23 mouse cellular contexts compared by ENCODE assay signal in genomic region chr16:34981009-34981408, GRCm38 (mm10). TPM values are rescaled to one million over a fixed set of nuclear protein-coding genes. Genes with fewer than 3 reads are reported as not detected.
DNase-seq lines count a peak whose midpoint lies in the region; ATAC-seq lines count a peak whose summit lies in the region.
"Had no signal": no experiment of that assay in that cellular context is flagged by ENCODE, and none has a peak within 500 bp of the region (broad histone marks: within the 10 kb centered on the region; RNA-seq: fewer than 3 reads in every experiment).

No protein-coding gene starts in this region.

- H3K9me3 ChIP-seq in forebrain, embryonic 14.5 days (replicated peaks; ENCODE audit: control insufficient read depth, low read length): no peaks in the 10 kb centered on the region
- no peaks in the 10 kb centered on the region for H3K9me3 ChIP-seq in forebrain, embryonic 11.5 days (ENCODE audit: control insufficient read depth, low read length)
- H3K9me3 ChIP-seq in midbrain, embryonic 16.5 days (replicated peaks; ENCODE audit: control insufficient read depth, low read length, poor library complexity, severe bottlenecking): no peaks in the 10 kb centered on the region
- no peaks in the 10 kb centered on the region for H3K9me3 ChIP-seq in midbrain, embryonic 14.5 days (ENCODE audit: control insufficient read depth, low read length)
- no peaks in the 10 kb centered on the region for H3K9me3 ChIP-seq in neural tube, embryonic 15.5 days (replicated peaks)
- H3K9me3 ChIP-seq: forebrain, embryonic 15.5 days; heart, embryonic 15.5 days; kidney, embryonic 15.5 days; limb, embryonic 10.5 days had no signal

- no peak overlapping the region for H3K4me3 ChIP-seq in forebrain, embryonic 14.5 days (ENCODE audit: low read depth, low read length)
- no peak overlapping the region for H3K4me3 ChIP-seq in forebrain, embryonic 11.5 days (ENCODE audit: low read depth, low read length)
- no peak overlapping the region for H3K4me3 ChIP-seq in midbrain, embryonic 16.5 days (ENCODE audit: low read depth, low read length)
- no peak overlapping the region for H3K4me3 ChIP-seq in midbrain, embryonic 14.5 days (replicated peaks; ENCODE audit: low read depth, low read length)
- H3K4me3 ChIP-seq in neural tube, embryonic 15.5 days (replicated peaks): no peak overlapping the region
- H3K4me3 ChIP-seq: forebrain, embryonic 15.5 days; heart, adult 2 months; heart, embryonic 15.5 days; kidney, embryonic 15.5 days; limb, embryonic 10.5 days had no signal

- no peaks in the 10 kb centered on the region for H3K36me3 ChIP-seq in forebrain, embryonic 14.5 days (ENCODE audit: control insufficient read depth, insufficient read depth, low read length)
- H3K36me3 ChIP-seq in forebrain, embryonic 11.5 days (ENCODE audit: control insufficient read depth, insufficient read depth, low read length): no peaks in the 10 kb centered on the region
- no peaks in the 10 kb centered on the region for H3K36me3 ChIP-seq in midbrain, embryonic 16.5 days (ENCODE audit: control insufficient read depth, insufficient read depth, low read length)
- no peaks in the 10 kb centered on the region for H3K36me3 ChIP-seq in midbrain, embryonic 14.5 days (ENCODE audit: control insufficient read depth, insufficient read depth, low read length)
- H3K36me3 ChIP-seq in neural tube, embryonic 15.5 days: no peaks in the 10 kb centered on the region
- H3K36me3 ChIP-seq: forebrain, embryonic 15.5 days; heart, embryonic 15.5 days; limb, embryonic 10.5 days had no signal

- DNase-seq in forebrain, embryonic 14.5 days (ENCODE audit: low spot score): peak; percentile 25
- DNase-seq in forebrain, embryonic 11.5 days (ENCODE audit: low spot score): no peak
- peak; percentile 38 to 59 for DNase-seq in layer of hippocampus, postnatal 10 days (ENCODE audit: low spot score in 2 of 2)
- DNase-seq in layer of hippocampus, postnatal 36 days: no peak
- no peak for DNase-seq in midbrain, embryonic 14.5 days
- DNase-seq in right cerebral cortex, adult 2 months (ENCODE audit: low spot score in 2 of 2): no peak
- DNase-seq: adrenal gland, adult 8-10 months; cerebellum, adult 9-10 months; gastrocnemius, postnatal 25 days; heart, adult 2 months; kidney, postnatal 4 days; lung, postnatal 10 days; right cerebral cortex, postnatal 25 days; thymus, postnatal 14 days had no signal

- no peaks in the 10 kb centered on the region for H3K27me3 ChIP-seq in forebrain, embryonic 14.5 days (replicated peaks; ENCODE audit: control insufficient read depth, insufficient read depth, low read length)
- no peaks in the 10 kb centered on the region for H3K27me3 ChIP-seq in forebrain, embryonic 11.5 days (ENCODE audit: control insufficient read depth, insufficient read depth, low read length)
- H3K27me3 ChIP-seq in midbrain, embryonic 16.5 days (ENCODE audit: control insufficient read depth, insufficient read depth, low read depth, low read length): no peaks in the 10 kb centered on the region
- no peaks in the 10 kb centered on the region for H3K27me3 ChIP-seq in midbrain, embryonic 14.5 days (ENCODE audit: control insufficient read depth, insufficient read depth, low read length)
- no peaks in the 10 kb centered on the region for H3K27me3 ChIP-seq in neural tube, embryonic 15.5 days (replicated peaks)
- H3K27me3 ChIP-seq: forebrain, embryonic 15.5 days; heart, embryonic 15.5 days; kidney, embryonic 15.5 days; Patski had no signal

- no peaks in the 10 kb centered on the region; the same call in 1 of the 2 replicates for H3K4me1 ChIP-seq in forebrain, embryonic 14.5 days (ENCODE audit: control insufficient read depth, insufficient read depth, low read length)
- no peaks in the 10 kb centered on the region for H3K4me1 ChIP-seq in forebrain, embryonic 11.5 days (replicated peaks; ENCODE audit: control insufficient read depth, insufficient read depth, low read length)
- no peaks in the 10 kb centered on the region for H3K4me1 ChIP-seq in midbrain, embryonic 16.5 days (ENCODE audit: control insufficient read depth, insufficient read depth, low read length)
- H3K4me1 ChIP-seq in midbrain, embryonic 14.5 days (ENCODE audit: control insufficient read depth, insufficient read depth, low read length): no peaks in the 10 kb centered on the region
- H3K4me1 ChIP-seq in neural tube, embryonic 15.5 days: 0 out of 2 replicates have a peak, but pooled peaks cover 5% of the 10 kb centered on the region
- H3K4me1 ChIP-seq: forebrain, embryonic 15.5 days had no signal

- H3K9ac ChIP-seq in forebrain, embryonic 14.5 days (ENCODE audit: low read length): no peak overlapping the region
- H3K9ac ChIP-seq in forebrain, embryonic 11.5 days (ENCODE audit: low read length): no peak overlapping the region
- no peak overlapping the region for H3K9ac ChIP-seq in midbrain, embryonic 16.5 days (ENCODE audit: low read depth, low read length)
- H3K9ac ChIP-seq in midbrain, embryonic 14.5 days (replicated peaks; ENCODE audit: low read length): no peak overlapping the region
- no peak overlapping the region for H3K9ac ChIP-seq in neural tube, embryonic 15.5 days (replicated peaks)
- H3K9ac ChIP-seq: forebrain, embryonic 15.5 days; heart, embryonic 15.5 days; kidney, embryonic 15.5 days; liver, embryonic 14.5 days had no signal

- ATAC-seq in forebrain, embryonic 14.5 days: no peak
- ATAC-seq in forebrain, embryonic 11.5 days (replicated peaks; ENCODE audit: low FRiP score): no peak
- ATAC-seq in midbrain, embryonic 16.5 days: 0 out of 2 replicates have a peak, but pooled peaks have one; percentile 22
- ATAC-seq in midbrain, embryonic 14.5 days (ENCODE audit: low FRiP score, low TSS enrichment): no peak
- peak; percentile 41; the same call in 1 of the 2 replicates for ATAC-seq in neural tube, embryonic 15.5 days (ENCODE audit: low FRiP score)
- ATAC-seq: forebrain, embryonic 15.5 days; intestine, postnatal 0 days; Patski had no signal

- H3K27ac ChIP-seq in forebrain, embryonic 14.5 days (ENCODE audit: low read depth, low read length): no peak overlapping the region
- H3K27ac ChIP-seq in forebrain, embryonic 11.5 days (ENCODE audit: low read depth, low read length): no peak overlapping the region
- no peak overlapping the region for H3K27ac ChIP-seq in midbrain, embryonic 16.5 days (ENCODE audit: low read length)
- no peak overlapping the region for H3K27ac ChIP-seq in midbrain, embryonic 14.5 days (replicated peaks; ENCODE audit: low read depth, low read length)
- H3K27ac ChIP-seq in neural tube, embryonic 15.5 days (replicated peaks): no peak overlapping the region
- H3K27ac ChIP-seq: forebrain, embryonic 15.5 days; heart, adult 2 months; heart, embryonic 15.5 days; kidney, embryonic 15.5 days; limb, embryonic 10.5 days; liver, embryonic 14.5 days had no signal

- H3K4me2 ChIP-seq in forebrain, embryonic 14.5 days (ENCODE audit: low read length): no peak overlapping the region
- no peak overlapping the region for H3K4me2 ChIP-seq in forebrain, embryonic 11.5 days (ENCODE audit: low read depth, low read length, severe bottlenecking)
- no peak overlapping the region for H3K4me2 ChIP-seq in midbrain, embryonic 16.5 days (ENCODE audit: low read length)
- H3K4me2 ChIP-seq in midbrain, embryonic 14.5 days (ENCODE audit: low read length): no peak overlapping the region
- no peak overlapping the region for H3K4me2 ChIP-seq in neural tube, embryonic 15.5 days
- H3K4me2 ChIP-seq: forebrain, embryonic 15.5 days; heart, embryonic 15.5 days; kidney, embryonic 15.5 days had no signal

- WGBS in forebrain, embryonic 14.5 days: 80% methylated on average over 7 of the region's 7 CpGs
- WGBS in forebrain, embryonic 11.5 days: 92% methylated on average over 7 of the region's 7 CpGs
- 72% methylated on average over 7 of the region's 7 CpGs for WGBS in midbrain, embryonic 16.5 days
- 86% methylated on average over 7 of the region's 7 CpGs for WGBS in midbrain, embryonic 14.5 days
- 80% methylated on average over 7 of the region's 7 CpGs for WGBS in neural tube, embryonic 15.5 days

RNA-seq across cellular contexts. Expression of gene Hacd2, which starts 41.2 kb away (rescaled TPM):
- 19.8 and 32.1 TPM in 2 replicates for polyA plus RNA-seq in forebrain, embryonic 14.5 days (2014; fragmentation: Nextera tagmentation; extraction: Ambion mirVana)
- polyA plus RNA-seq in forebrain, embryonic 11.5 days (2014; fragmentation: Nextera tagmentation; extraction: Ambion mirVana): 24.4 and 33.9 TPM in 2 replicates
- total RNA-seq in layer of hippocampus, postnatal 10 days (2021): 10 to 100 TPM; 28.2 to 34.2 TPM
- total RNA-seq in layer of hippocampus, postnatal 36 days (2021): 10 to 100 TPM; 31.3 to 38.2 TPM
- 40.4 and 44.0 TPM in 2 replicates for polyA plus RNA-seq in midbrain, embryonic 16.5 days (2015; fragmentation: Nextera tagmentation; extraction: Ambion mirVana)
- polyA plus RNA-seq in midbrain, embryonic 14.5 days (2014; fragmentation: Nextera tagmentation; extraction: Ambion mirVana): 25.9 and 26.2 TPM in 2 replicates
- 49.1 and 55.2 TPM in 2 replicates for polyA plus RNA-seq in neural tube, embryonic 15.5 days (2015; fragmentation: Nextera tagmentation; extraction: Ambion mirVana)

Comparison
In these comparisons a context has a peak if more than half of its experiments do, and no peak if none do; other contexts are left out.
1. ATAC-seq: peak in midbrain, embryonic 16.5 days (single experiment) and neural tube, embryonic 15.5 days (single experiment); none in forebrain, embryonic 14.5 days (single experiment), forebrain, embryonic 11.5 days (single experiment) and midbrain, embryonic 14.5 days (single experiment).
2. DNase-seq: peak in forebrain, embryonic 14.5 days (single experiment) and layer of hippocampus, postnatal 10 days (2 of 2); none in forebrain, embryonic 11.5 days (single experiment), layer of hippocampus, postnatal 36 days (0 of 2), midbrain, embryonic 14.5 days (single experiment) and right cerebral cortex, adult 2 months (0 of 2).